Mouse (Mus musculus) MEL (cell line): ENCODE results near the gene Ccdc115. TPM values are rescaled to one million over a fixed set of nuclear protein-coding genes. Genes with fewer than 3 reads are reported as not detected.

Experiments
- DNase-seq: peaks from one replicate; pipeline ENCODE4 v3.0.0; 2011; ENCODE audit warnings: low read depth, low spot score
- H3K27ac ChIP-seq: 2 replicates; pipeline ENCODE4 v1.5.1; 2012; ENCODE audit warnings: low read depth, mild to moderate bottlenecking, control low read depth, low read length, moderate library complexity; ENCODE audit not compliant: control insufficient read depth
- H3K27me3 ChIP-seq, 2 experiments: fragments of 150-350 bp in 1 of 2; sonication (generic) in 1 of 2; 2 replicates each; pipeline ENCODE4 v1.6.1; 2012; ENCODE audit warnings: low read length in 2 of 2, mild to moderate bottlenecking in 2 of 2, improper control_type of control experiment in 1 of 2, moderate library complexity in 1 of 2; ENCODE audit not compliant: insufficient read depth in 2 of 2, control insufficient read depth in 1 of 2
- H3K36me3 ChIP-seq, 2 experiments: 2 replicates each; pipeline ENCODE4 v1.6.1; 2012 to 2014; ENCODE audit warnings: low read length in 2 of 2, improper control_type of control experiment in 1 of 2, inconsistent platforms in 1 of 2, mild to moderate bottlenecking in 1 of 2; ENCODE audit not compliant: insufficient read depth in 2 of 2, control insufficient read depth in 1 of 2
- H3K4me1 ChIP-seq, 2 experiments: fragments of 150-350 bp in 1 of 2; sonication (generic) in 1 of 2; 2 replicates each; pipeline ENCODE4 v1.6.1; 2012; ENCODE audit warnings: low read length in 2 of 2, improper control_type of control experiment in 1 of 2, mild to moderate bottlenecking in 1 of 2; ENCODE audit not compliant: insufficient read depth in 2 of 2, control insufficient read depth in 1 of 2
- H3K4me3 ChIP-seq, 2 experiments: fragments of 150-350 bp in 1 of 2; sonication (generic) in 1 of 2; 2 replicates each; pipeline ENCODE4 v1.5.1; 2012; ENCODE audit warnings: low read depth in 2 of 2, low read length in 2 of 2, mild to moderate bottlenecking in 2 of 2, moderate library complexity in 2 of 2, control low read depth in 1 of 2, improper control_type of control experiment in 1 of 2; ENCODE audit not compliant: control insufficient read depth in 1 of 2, insufficient read depth in 1 of 2
- H3K79me2 ChIP-seq: 2 replicates; pipeline ENCODE4 v1.6.1; 2012; ENCODE audit warnings: mild to moderate bottlenecking, low read length, moderate library complexity; ENCODE audit not compliant: control insufficient read depth, poor library complexity, insufficient read depth
- H3K9ac ChIP-seq: 2 replicates; pipeline ENCODE4 v1.6.1; 2012; ENCODE audit warnings: low read depth, mild to moderate bottlenecking, control low read depth, low read length, moderate library complexity; ENCODE audit not compliant: control insufficient read depth, poor library complexity, severe bottlenecking
- H3K9me3 ChIP-seq: fragments of 150-350 bp; sonication (generic); replicated peaks from 2 replicates; pipeline ENCODE4 v1.6.1; 2012; ENCODE audit warnings: mild to moderate bottlenecking, low read length, improper control_type of control experiment, moderate library complexity; ENCODE audit not compliant: insufficient read depth
- CHD1 ChIP-seq: IDR thresholded peaks from 2 replicates; pipeline ENCODE4 v1.6.1; 2012; ENCODE audit warnings: low read depth, mild to moderate bottlenecking, inconsistent platforms, low read length, improper control_type of control experiment
- ZNF384 ChIP-seq: IDR thresholded peaks from 2 replicates; pipeline ENCODE4 v1.6.1; 2012; ENCODE audit warnings: low read depth, mild to moderate bottlenecking, inconsistent platforms, low read length, improper control_type of control experiment
- polyA plus RNA-seq, 2 experiments: library from polyadenylated mRNA; stranded (reverse) in 1 of 2; unstranded in 1 of 2; fragments of >175 nt in 1 of 2; fragments of >200 nt in 1 of 2; gene quantifications; 2 replicates each; pipeline versions ENCODE4 v1.2.1 to v1.2.4; 2012; ENCODE audit warnings: low replicate concordance in 2 of 2, low read depth in 1 of 2; ENCODE audit not compliant: insufficient read length in 2 of 2, insufficient read depth in 1 of 2, missing spikeins in 1 of 2
- total RNA-seq: library from RNA; depleted of rRNA; stranded (reverse); fragments of 300-350 nt; gene quantifications from 2 replicates; pipeline ENCODE4 v1.2.3, GENCODE M21; 2012; rRNA removed

Ccdc115 gene
- total and polyA plus RNA-seq, 3 experiments: 63.4 to 78.7 TPM; not detected in 1

GRCm38 (mm10) chr1:34387346-34388327 is 51.8 kb downstream of the Ccdc115 start:
- H3K4me1 ChIP-seq: no peaks in the 10 kb centered on the region
- DNase-seq: no peak
- no peaks in the 10 kb centered on the region for H3K79me2 ChIP-seq
- no peak overlapping the region for H3K4me3 ChIP-seq
- no peaks in the 10 kb centered on the region for H3K9me3 ChIP-seq
- no peak overlapping the region for H3K9ac ChIP-seq
- no peaks in the 10 kb centered on the region; a peak in 2 of 4 replicates for H3K27me3 ChIP-seq
- H3K27ac ChIP-seq: no peak overlapping the region
- no peaks in the 10 kb centered on the region for H3K36me3 ChIP-seq
- TF ChIP-seq ZNF384 (no peak), CHD1 (no peak)

Other genes with a start within 250 kb of the Ccdc115 start
- 125 and 137 TPM in 2 replicates for gene Imp4, start 179 bp upstream of the Ccdc115 start, total RNA-seq
- 100 to 1,000 TPM in 1 of 2 experiments, 10 to 100 TPM in 1; 57.8 to 204 TPM for gene Imp4, start 179 bp upstream of the Ccdc115 start, polyA plus RNA-seq
- 58.7 and 73.3 TPM in 2 replicates for gene Ptpn18, start 20.1 kb upstream of the Ccdc115 start, total RNA-seq
- gene Ptpn18, start 20.1 kb upstream of the Ccdc115 start, polyA plus RNA-seq: 10 to 100 TPM in 1 of 2 experiments, not detected in 1; 39.1 TPM
- gene Prss39, start 58.7 kb upstream of the Ccdc115 start, total RNA-seq: not detected in 2 replicates
- gene Prss39, start 58.7 kb upstream of the Ccdc115 start, polyA plus RNA-seq: under 1 TPM in 1 of 2 experiments, not detected in 1; 0.06 TPM
- not detected in 2 replicates for gene Cfc1, start 96.0 kb upstream of the Ccdc115 start, total RNA-seq
- not detected for gene Cfc1, start 96.0 kb upstream of the Ccdc115 start, polyA plus RNA-seq
- not detected in 2 replicates for gene Prss40, start 121.3 kb upstream of the Ccdc115 start, total RNA-seq
- not detected for gene Prss40, start 121.3 kb upstream of the Ccdc115 start, polyA plus RNA-seq
- gene Amer3, start 140.0 kb upstream of the Ccdc115 start, total RNA-seq: not detected in 2 replicates
- not detected for gene Amer3, start 140.0 kb upstream of the Ccdc115 start, polyA plus RNA-seq